Mouse (Mus musculus) heart, adult 11 months (tissue): Measurements from ENCODE around the gene Glyat.

ENCODE experiments used
- DNase-seq: peaks from one replicate; pipeline ENCODE4 v3.0.0; 2022

The Glyat gene

GRCm38 (mm10) chr19:12695590-12695989 is 62.5 kb downstream of the Glyat start, which contains the start of gene Keg1:
TSS of gene Keg1 (plus strand) at chr19:12695786.
- DNase-seq: no peak

- DNase-seq: no peak
Observed at GRCm38 (mm10) chr19:12696221-12696620, 63.1 kb downstream of the Glyat start.
